Mouse (Mus musculus) brain, embryonic 18.5 days (tissue): ENCODE results near the gene Glrx2.

Experiments
- DNase-seq: peaks from one replicate; pipeline ENCODE4 v3.0.0-alpha.2; 2012; ENCODE audit warnings: low read depth, low spot score

The Glrx2 gene

GRCm38 (mm10) chr1:143745871-143746270 lies 29.7 kb downstream of the Glrx2 start:
- no peak for DNase-seq

- DNase-seq, result no peak
These were observed 46.0 kb downstream of the Glrx2 start for GRCm38 (mm10) chr1:143762159-143762558.

GRCm38 (mm10) chr1:143764443-143764842 lies 48.3 kb downstream of the Glrx2 start:
- no peak for DNase-seq

GRCm38 (mm10) chr1:143765801-143766200 lies 49.7 kb downstream of the Glrx2 start:
- no peak for DNase-seq

- no peak for DNase-seq
These were observed 50.1 kb downstream of the Glrx2 start for GRCm38 (mm10) chr1:143766238-143766637.

GRCm38 (mm10) chr1:143770444-143771109 lies 54.4 kb downstream of the Glrx2 start:
- no peak for DNase-seq

GRCm38 (mm10) chr1:143773082-143773481 lies 56.9 kb downstream of the Glrx2 start:
- no peak for DNase-seq

GRCm38 (mm10) chr1:143773909-143774308 lies 57.8 kb downstream of the Glrx2 start:
- DNase-seq, result no peak

- peak; percentile 94 for DNase-seq
These were observed 60.6 kb downstream of the Glrx2 start, which contains the start of the genes Trove2 and Uchl5 for GRCm38 (mm10) chr1:143776446-143777411. Gene Trove2, minus strand, starts transcription at chr1:143777068. Gene Uchl5, plus strand, starts transcription at chr1:143777272.

- peak; percentile 2 for DNase-seq
These were observed 61.5 kb downstream of the Glrx2 start for GRCm38 (mm10) chr1:143777558-143778218.

- DNase-seq, result no peak
These were observed 72.6 kb downstream of the Glrx2 start for GRCm38 (mm10) chr1:143788584-143789227.
